Mouse (Mus musculus): ENCODE results near the gene Bach2. TPM values are rescaled to one million over a fixed set of nuclear protein-coding genes. Genes with fewer than 3 reads are reported as not detected.
A peak's percentile ranks its signal among the peaks of the same experiment; 100 is the strongest.

Bach2 gene
- total RNA-seq, 2 experiments from 2014 or later = 10.4 to 14.4 TPM

DNA sequence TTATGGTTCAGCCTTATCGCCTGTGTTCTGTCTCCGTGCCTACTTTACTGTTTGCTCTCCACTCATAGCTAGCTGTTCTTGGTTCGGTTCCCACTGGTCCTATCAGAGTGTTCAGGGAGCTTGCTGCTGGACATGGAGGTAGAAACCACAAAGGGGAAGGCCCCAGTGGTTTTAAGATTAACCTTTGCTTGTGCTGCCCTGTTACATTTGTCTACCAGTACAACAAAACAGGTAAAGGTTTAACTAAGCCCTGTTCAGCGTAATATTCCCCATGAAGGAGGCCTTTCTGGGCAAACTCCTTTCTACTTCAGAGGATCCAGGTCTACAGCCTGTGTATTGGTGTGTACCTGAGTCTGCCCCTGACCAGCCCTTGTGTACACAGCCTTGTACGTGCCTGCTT lies 164.9 kb downstream of the Bach2 start:
- no peak for DNase-seq (ENCODE audit: low spot score in 2 of 2)
- intact Hi-C loops (cut with DNase I) = no loop called here

DNA sequence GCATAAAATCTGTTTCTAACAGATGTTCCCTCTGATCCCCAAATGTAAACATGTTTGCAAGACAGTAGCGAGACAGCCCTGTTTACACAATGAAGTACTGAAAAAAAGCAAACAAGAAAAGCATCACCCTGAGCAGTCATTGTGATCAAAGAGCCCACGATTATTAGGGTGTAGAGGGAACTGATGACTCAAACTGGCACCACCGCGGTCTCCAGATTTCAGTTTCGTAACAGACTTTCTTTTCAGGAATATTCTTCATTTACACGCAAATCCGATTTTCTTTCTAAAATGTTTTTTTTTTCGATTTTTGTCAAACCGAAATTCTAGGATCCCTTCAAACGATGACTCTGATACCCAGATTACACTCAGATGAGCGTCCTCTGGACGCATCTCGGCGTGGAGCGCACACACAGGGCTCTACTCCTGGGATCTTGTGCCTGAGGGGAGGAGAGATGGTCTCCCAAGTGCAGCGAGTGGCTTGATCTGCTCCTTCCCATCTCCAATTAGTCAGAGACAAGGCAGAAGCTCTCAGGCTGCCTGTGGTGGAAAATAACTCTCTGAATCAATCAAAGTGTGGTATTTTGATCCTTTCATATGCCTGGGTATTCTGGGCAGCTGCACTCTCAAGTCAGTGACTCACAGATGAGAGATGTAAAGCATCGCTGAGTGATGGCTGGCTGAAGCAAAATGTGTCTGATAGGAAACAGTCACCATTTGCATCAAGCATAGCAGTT lies 166.7 kb downstream of the Bach2 start:
- intact Hi-C loops (cut with DNase I) = no loop called here
- peak; percentile 43 to 83 for DNase-seq (ENCODE audit: low spot score in 2 of 2)

DNA sequence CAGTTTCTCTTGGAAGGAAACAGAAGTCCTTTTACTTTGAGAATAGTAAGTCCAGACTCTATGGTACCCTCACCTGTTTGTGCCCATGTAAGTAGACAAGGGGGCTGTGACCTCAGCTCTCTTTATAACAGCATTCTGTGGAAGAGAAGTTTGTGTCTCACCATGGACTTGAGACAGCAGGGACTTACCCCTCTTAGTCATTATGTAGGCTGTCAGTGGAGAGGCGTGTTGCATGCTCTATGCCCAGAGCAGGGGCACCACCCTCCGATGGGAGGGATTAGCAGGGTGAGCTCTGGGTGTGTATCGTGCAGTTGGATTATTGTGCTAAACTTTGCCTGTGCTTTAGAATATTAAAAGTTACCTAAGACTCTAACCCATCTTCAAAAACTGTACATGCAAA lies 167.4 kb downstream of the Bach2 start:
- DNase-seq (ENCODE audit: low spot score in 2 of 2) = no peak
- intact Hi-C loops (cut with DNase I) = no loop called here

DNA sequence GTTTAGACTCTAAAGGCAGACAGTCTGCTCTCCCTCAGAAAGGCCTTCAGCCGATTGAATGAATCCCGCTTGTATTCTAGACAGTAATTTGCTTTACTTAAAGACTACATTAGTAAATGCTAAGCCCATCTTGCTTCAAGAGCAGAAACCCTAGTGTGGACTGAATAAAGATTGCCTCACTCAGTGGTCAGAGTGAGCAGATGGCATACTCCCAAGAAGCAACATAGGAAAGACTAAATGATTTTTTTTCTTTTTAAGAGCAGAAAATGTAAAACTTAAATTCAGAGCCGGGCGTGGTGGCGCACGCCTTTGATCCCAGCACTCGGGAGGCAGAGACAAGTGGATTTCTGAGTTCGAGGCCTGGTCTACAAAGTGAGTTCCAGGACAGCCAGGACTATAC lies 169.9 kb downstream of the Bach2 start:
- no peak for DNase-seq (ENCODE audit: low spot score in 2 of 2)
- intact Hi-C loops (cut with DNase I) = no loop called here

DNA sequence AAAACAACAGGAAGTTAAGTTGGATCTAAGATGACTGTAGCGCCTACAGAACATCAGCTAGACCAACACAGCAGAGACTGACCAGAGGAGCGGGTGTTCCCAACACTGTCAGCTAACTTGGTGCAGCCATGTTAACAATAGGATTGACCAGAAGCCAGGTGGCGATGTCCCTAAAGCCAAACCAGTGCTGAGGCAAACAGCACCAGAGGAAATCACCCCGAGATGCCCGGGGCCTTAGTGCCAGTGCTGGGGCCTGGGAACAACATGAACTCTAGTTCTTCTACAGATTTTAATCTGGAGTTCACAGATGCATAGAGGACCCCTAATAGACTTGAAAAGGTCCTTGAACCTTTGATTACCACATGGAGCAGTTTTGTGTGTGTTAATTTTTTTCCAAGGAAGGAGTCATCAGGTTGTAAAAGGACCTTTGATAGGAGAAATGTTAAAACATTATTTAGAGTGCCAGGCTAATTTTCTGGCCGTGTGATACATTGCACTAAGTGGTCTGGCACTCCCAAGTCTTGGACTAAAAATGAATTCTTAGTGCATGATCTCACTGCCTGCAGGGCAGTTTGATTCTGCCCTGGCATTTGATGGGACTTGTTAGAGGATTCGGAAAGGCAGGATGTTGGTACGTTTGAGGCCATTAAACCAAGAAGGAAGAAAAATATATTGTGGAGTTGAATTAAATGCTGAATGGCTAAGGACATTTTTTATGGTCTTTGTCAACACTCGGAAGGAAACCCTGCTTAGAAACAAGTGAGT lies 170.7 kb downstream of the Bach2 start:
- no peak for DNase-seq (ENCODE audit: low spot score in 2 of 2)
- intact Hi-C loops (cut with DNase I) = no loop called here

DNA sequence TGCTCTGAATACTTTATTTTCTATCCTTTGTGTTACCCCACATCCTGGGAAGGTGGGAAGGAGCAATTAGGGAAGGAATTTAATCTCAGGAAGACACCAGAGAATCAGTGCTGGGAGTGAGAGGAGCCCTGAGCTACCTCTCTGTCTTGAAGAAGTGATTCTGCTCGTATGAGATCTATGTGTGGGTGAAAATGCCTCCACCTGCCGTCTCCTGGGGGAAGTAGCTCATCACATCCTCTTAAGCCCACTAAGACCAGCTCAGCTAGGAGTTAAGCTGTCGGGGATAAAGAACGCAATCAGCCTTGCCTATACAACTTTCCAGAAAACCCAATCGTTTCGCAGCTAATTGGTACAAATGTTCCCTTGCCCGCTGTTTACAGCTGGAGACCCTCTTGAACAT lies 174.5 kb downstream of the Bach2 start:
- DNase-seq (ENCODE audit: low spot score in 2 of 2) = no peak
- intact Hi-C loops (cut with DNase I) = loop anchor here (10.0 kb wide), 1 partner anchor 358 kb away; no protein-coding TSS in a partner anchor

DNA sequence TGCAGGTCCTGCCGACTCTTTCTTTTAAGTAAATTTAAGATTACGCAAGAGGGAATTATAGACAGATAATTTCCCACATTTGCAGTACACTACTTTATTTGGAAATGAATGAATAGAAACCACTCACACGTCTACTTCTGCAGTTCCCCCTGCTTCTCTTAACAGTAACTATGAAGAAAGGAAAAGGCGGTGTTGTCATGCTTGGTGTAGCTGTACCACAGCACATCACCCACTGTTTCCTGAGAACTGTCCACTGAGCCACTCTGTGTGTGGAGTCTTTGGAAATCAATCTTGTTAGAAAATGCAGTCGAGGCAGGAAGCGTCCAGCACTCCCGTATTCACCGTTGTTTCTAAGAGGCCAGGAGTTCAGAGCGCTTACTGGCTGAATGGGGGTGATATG lies 174.9 kb downstream of the Bach2 start:
- intact Hi-C loops (cut with DNase I) = loop anchor here (10.0 kb wide), 1 partner anchor 359 kb away; no protein-coding TSS in a partner anchor
- no peak for DNase-seq (ENCODE audit: low spot score in 2 of 2)

DNA sequence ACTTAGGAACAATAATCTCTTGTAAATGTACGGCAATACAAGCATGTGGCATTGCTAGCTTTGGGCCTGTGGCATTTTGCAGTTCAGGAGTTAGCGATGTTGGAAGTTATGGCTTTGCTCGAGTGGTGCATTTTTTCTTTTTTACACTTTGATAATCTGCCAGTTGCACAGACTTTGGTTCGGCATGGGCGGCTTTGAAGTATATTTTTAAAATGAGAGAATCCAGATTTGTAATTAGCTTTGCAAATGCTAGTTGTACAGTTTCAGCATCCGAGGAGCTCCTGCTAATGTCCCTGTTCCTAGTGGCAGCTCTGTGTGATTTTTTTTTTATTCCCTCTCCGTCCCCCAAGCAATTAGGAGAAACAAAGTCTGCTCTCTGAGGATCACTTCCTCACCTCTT lies 176.4 kb downstream of the Bach2 start:
- intact Hi-C loops (cut with DNase I) = loop anchor here (1.0 to 10.0 kb wide), 2 partner anchors 17 to 360 kb away; no protein-coding TSS in a partner anchor
- DNase-seq (ENCODE audit: low spot score in 2 of 2) = peak; percentile 18 to 80

DNA sequence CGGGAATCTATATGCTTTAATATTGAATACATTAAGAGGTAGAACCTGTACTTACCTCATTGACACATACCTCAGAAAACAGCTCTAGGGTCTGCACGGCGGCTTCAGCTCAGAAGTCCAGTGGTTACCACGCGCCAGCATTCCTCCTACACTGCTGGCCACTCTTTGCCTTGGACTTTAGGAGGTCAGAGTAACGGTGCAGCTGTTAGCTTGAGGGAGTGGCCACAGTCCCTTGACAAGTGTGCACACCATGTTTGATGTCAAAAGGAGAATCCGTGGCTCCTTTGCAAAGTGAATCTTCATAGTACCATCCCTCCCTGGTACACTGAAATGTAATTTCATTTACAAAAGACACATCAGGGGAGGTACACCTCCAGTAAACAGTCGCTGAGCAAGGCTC lies 179.3 kb downstream of the Bach2 start:
- DNase-seq (ENCODE audit: low spot score in 2 of 2) = no peak
- intact Hi-C loops (cut with DNase I) = loop anchor here (10.0 kb wide), 1 partner anchor 363 kb away; no protein-coding TSS in a partner anchor

DNA sequence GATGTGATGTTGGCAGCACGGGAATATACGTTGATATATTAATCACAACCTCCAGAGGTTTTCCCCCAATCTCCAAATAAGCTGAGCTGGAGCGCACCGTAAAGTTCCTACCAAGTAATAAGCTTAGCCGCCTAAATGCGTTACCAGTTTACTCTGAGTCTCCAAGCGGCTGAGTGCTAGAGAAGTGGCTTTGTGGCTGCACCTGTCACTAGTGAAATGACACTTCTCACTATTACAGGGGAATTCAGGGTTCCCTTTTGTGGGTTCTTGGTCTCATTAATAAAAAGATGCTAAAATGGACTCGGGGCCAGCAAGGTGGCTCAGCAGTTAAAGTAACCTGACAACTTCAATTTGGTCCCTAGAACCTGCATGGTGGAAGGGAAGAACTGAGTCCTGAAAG lies 183.0 kb downstream of the Bach2 start:
- intact Hi-C loops (cut with DNase I) = no loop called here
- no peak for DNase-seq (ENCODE audit: low spot score in 2 of 2)

DNA sequence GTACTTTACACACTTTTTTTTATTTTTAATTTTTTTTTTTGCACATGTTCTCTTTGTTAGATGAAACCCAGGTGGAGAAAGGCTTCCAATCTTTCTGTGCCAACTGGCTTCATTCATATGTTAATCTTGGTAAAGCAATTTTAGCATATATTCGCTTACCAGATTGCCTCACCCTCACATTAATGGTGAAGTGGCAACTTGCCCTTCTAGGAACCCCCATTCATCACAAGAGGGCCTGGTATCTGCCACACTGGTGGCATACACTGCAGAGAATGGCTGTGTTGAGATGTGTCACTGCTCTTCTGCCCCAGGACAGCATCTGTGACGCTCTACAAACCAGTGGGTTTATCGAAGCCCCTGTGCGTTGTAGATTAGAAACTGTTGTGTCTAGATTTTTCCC lies 183.8 kb downstream of the Bach2 start:
- intact Hi-C loops (cut with DNase I) = no loop called here
- DNase-seq (ENCODE audit: low spot score in 2 of 2) = no peak

DNA sequence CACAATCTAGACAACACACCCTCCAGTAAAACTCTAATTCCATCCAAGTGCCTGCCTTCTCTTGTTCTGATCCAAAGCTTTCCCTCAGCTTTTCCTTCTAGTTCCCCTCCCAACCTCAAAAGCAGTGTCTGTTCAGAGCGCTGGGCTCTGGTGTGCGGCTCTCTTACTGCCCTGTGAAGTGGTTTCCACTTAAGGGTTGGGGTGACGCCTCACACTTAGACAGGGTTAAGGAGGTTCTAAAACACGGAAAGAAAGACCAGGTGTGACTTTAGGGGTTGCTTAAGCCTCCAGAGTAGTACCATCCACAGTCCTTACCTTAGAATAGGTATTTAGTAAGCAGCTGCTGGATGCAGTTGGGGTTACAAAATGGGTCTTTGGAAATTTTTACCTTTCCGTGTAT lies 185.1 kb downstream of the Bach2 start:
- DNase-seq (ENCODE audit: low spot score in 2 of 2) = no peak
- intact Hi-C loops (cut with DNase I) = no loop called here

DNA sequence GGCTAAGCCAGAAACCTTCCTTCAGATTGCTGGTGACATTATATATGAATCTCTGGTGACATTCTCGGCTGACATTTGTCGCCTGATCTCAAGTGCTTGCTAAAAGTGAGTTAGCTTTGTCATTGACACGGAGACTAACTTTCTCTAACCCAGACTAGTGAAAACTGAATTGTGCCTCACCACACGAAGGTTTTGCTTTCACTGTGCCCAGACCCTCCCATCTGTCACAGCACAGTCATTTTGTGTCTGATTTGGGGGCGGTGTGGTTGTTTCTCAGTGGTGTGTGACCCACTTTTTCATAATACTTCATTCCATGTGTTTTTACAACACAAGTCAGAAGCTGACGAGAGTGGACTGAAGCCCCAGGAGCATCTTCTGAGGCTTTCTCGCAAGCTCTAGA lies 185.8 kb downstream of the Bach2 start:
- intact Hi-C loops (cut with DNase I) = no loop called here
- no peak for DNase-seq (ENCODE audit: low spot score in 2 of 2)

DNA sequence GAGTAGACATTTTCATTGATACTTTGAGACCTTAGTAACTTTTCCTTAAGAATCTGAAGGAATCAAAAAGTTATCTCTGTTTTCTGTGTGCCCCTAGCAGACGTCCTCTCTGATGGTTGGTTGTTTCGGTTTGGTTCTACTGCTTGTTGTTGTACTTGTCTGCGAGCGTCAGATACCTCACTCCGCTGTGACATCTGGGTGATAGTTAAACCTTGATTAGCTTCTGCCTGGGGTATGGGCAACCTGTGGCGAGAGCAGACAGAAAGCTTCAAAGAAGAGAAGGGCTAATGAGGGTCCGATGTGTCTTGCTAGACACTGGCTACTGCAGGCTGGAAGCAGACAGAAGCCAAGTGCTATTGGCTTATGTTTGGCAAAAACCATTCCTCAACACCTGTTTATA lies 186.5 kb downstream of the Bach2 start:
- intact Hi-C loops (cut with DNase I) = no loop called here
- DNase-seq (ENCODE audit: low spot score in 2 of 2) = no peak

DNA sequence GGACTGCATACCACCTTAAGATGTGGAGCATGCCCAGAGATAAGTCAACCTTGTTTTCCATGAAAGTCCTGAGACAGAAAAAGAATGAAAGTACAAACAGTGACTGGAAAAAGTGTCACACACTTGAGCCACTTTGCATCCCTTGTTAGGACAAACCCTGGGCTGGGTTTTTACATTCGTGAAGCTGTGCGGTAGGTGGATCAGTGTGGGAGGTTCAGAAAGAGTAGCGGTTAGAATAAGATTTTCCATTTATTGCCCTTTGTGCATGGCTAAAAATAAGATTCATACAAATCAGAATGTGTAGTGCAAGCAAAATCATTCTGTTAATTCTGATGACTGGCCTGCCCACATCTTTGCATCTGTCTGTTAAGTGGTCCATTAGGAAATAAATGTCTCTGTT lies 187.0 kb downstream of the Bach2 start:
- no peak for DNase-seq (ENCODE audit: low spot score in 2 of 2)
- intact Hi-C loops (cut with DNase I) = no loop called here

DNA sequence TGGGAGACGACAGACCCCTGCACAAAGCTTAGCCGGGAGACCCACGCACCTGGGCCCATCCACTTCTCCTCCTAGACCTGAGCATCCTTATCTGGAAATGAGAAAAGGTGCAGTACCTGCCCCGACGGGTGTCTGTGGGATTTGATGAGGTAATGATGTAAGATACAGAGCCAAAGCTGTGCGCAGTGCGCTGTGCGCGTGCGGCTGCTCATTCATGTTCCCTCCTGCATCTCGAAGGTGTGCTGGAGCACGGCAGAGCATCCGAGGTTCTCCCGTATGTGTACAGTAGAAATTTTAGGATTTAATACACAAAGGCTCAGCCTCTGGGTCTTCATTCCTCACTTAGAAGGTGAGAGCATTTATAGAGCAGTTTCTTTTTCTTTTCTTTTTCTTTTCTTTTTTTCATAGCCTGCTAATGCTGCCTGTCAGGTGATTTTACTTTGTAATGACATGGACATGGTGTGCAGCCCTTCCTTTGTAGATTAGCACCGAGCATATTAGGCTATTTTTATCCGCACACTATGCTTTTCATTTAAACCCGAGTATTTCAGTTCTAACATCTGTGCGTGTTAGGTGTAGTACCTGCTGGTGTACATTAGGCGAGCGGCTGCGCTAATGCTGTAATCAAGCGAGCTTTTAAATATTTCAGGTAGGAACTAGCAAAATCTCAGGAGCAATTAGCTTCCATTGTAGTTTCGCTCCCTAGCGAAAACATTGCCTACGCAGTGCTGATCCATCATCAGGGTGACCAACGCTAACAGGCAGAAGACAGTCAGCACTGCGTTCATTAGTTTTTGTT lies 188.4 kb downstream of the Bach2 start:
- intact Hi-C loops (cut with DNase I) = no loop called here
- no peak for DNase-seq (ENCODE audit: low spot score in 2 of 2)

DNA sequence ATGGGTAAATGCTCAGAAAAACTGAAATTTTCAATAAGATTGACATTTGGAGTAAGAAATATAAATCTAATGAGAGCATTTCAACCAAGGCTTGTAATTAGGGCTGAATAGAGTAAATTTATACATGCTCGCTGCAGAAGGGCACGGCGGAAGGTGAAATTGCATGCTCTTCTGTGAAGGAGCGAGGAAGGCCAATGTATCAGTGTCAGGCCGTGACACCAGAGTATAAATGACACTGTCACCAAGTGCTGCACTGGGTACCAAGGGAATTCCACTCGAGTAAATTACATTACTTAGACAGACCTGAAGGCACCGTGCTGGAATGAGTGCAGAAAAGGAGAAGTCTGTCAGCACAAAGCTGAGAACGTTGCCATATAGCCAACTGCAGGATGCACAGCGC lies 190.1 kb downstream of the Bach2 start:
- no peak for DNase-seq (ENCODE audit: low spot score in 2 of 2)
- intact Hi-C loops (cut with DNase I) = no loop called here

DNA sequence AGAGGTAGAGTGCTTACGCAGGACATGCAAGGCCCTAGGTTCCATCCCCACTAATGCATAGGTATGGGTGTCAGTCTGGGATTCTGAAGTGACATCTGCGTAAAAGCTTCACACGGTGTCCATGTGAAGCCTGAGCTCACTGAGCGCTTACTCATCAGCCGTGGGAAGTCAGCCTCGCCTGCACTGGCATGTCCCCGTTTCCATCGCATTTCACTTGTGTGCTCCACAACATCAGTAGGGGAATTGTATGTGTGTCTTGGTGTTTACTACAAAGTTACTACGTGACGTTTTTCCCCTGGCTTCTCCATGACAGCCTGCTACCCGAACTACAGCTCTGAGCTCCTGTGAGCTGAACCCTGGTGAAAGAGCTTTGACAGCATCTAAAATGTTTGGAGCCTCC lies 191.5 kb downstream of the Bach2 start:
- DNase-seq (ENCODE audit: low spot score in 2 of 2) = peak in 1 of 2 experiments; percentile 72
- intact Hi-C loops (cut with DNase I) = loop anchor here (5.0 kb wide), 4 partner anchors 77 to 193 kb away; partner anchors contain the start of gene Bach2

DNA sequence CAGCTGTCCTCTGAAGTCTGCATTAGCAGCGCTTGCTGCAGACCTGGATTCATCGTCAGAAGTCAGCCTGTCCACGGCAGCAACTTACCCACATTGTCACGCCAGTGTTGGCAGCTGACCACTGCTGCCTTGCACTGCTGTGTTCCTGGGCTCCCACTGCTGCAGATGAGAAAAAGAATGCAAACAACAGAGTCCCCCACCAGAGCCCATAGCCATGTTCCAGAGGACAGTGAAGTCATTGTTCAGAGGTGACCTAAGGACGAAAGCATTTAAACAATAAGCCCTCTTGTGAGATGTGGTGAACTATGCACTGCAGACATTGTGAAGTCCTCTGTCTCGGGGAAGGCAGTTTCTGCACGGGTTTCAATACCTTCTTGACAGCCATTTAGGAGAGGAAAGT lies 192.4 kb downstream of the Bach2 start:
- DNase-seq (ENCODE audit: low spot score in 2 of 2) = peak; percentile 24 to 60
- intact Hi-C loops (cut with DNase I) = loop anchor here (5.0 kb wide), 4 partner anchors 76 to 194 kb away; partner anchors contain the start of gene Bach2

DNA sequence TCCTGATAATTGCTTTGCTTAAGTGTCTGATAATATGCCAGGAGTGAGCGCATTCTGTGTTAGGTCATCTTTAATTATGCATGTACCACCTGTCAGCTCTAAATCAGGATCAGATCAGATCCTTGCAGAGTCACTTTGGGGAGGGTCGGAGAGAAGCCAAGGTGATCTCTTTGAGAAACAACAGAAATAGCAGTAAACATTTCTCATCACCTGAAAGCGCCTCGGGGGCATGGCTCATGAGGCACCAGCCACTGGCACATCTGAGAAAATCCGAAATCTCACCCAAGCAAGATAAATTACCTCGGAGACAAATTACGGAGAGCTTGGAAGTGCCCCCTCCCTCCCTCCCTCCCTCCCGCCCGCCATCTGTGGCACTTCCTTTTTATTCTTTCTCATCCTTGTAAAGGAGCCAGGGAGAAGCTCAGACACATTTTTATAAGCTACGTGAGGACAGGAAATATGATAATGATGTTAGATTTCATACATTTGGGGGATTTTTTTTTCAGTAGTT lies 193.7 kb downstream of the Bach2 start:
- intact Hi-C loops (cut with DNase I) = loop anchor here (1.0 to 5.0 kb wide), 5 partner anchors 17 to 195 kb away; partner anchors contain the start of gene Bach2
- DNase-seq (ENCODE audit: low spot score in 2 of 2) = peak in 1 of 2 experiments; percentile 75

Measured in left cerebral cortex, postnatal 25 days (tissue).